Mouse (Mus musculus) CD4-positive, CD25-positive, alpha-beta regulatory T cell, adult 2 months (primary cell): ENCODE results near the gene Olfr446.

Experiments
- DNase-seq: peaks from one replicate; pipeline ENCODE4 v3.0.0-alpha.2; 2012; ENCODE audit warnings: low read depth, low spot score

Gene Olfr446

DNA sequence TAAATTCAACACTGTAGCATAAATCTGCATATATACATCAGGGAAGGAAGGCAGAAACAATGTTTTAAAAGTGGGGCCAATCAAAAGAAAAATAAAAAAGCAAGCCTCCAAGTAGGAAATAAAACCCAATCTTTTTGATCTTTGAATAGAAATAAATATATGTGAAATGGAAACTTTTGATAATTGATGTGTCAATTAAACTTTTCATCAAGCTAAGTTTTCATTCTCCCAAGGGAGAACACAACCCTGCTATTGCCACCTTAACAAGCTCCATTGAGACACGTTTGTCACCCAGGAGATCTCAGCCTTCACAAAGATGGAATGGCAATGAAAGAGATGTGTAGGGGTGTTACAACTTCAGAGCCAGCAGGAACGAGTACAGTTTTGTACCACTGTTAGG, at the start of gene Olfr446:
Gene Olfr446, plus strand, starts transcription at position 301 of the 400 bp plus-strand sequence.
- no peak for DNase-seq

DNA sequence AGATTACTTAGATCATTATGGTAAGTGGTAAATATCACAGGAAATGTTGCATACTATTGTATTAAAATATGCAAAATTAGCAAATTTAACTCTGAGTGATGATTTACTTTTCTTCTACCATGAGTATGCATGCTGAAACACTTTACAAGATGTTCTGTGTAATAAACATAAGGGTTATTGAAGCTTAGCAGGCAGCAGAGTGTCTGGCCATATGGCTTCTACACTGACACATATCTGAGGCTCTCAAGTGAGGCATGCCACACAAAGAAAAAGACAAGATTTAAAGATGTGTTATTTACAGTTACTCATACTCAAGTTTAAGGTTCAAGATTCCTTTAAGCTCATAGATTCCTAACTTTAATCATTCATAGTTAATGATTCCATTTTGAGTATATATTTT, 44.9 kb upstream of the Olfr446 start:
- no peak for DNase-seq

DNA sequence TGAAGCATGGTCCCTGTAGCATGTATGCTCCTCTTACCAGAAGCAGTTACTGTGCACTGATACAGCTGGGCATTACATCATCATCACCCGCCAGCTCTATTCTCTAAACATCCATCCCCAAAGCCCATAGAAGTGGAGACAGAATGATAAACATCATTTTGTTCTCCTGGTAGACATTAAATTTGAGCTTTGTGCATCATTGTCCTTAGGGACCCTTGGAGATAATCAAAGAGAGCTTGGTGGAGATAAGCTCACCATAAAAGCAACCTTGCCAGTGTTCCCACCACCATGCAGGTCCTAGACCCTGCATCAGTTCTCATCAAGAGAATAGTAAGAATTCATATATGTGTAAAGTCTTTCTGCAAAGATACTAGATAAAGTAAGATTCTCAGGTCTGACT, 31.0 kb upstream of the Olfr446 start, which contains the start of gene Olfr448:
Gene Olfr448, plus strand, starts transcription at position 301 of the 400 bp plus-strand sequence.
- DNase-seq: no peak

DNA sequence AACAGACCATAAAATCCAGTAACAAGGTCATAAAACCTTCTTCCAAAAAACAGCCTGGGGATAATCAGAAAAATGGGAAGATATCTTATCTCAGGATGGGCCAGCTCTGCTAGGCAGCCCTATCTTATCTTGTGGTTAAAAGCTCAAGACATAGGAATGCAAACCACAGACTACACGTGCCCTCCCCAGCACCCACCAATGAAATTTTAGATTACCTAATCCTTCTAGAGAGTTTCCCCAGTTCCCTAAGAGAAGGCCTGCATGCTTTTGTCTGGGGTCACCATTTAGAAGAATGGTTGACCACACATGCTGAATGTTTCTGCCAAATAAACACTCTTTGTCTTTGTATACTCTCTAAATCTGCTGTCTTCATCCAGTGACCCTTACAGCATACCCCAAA, 20.8 kb upstream of the Olfr446 start:
- no peak for DNase-seq

DNA sequence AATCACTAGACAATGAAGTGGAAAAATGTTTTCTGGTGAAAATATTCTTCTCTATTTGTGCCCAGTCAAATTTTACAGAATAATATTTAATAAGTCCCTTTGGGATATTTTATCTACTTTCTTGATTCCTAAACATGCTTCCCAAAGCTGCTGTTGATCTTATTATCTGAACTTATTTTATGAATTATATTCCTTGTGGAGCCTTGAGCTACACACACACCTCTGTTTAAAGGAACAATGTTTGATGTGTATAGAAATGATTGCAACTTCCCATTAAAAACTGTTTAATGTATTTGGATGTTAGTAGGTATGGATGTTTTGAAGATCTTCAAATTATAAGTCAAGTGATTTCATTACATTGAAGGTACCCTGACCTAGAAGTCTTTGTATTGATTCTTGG, 12.6 kb upstream of the Olfr446 start, which contains the start of gene Olfr447:
Gene Olfr447, plus strand, starts transcription at position 301 of the 400 bp plus-strand sequence.
- no peak for DNase-seq

DNA sequence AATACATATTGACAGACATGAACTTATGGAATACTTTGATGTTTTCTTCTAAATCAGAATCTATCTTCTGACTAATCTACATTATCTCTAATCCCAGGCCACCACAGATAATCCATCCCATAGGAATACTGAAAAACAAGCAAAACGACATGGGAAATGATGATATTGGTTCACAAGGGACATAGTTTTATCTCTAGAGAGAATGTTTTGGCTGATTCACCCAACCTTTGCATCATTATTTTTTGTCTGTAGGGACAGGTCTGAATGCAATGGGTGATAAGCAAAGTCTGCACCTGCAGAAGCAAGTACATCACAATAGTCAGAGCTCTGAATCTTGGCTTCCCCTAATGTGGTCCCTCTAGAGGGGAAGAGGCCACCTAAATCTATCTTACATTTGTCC, 27.6 kb downstream of the Olfr446 start, which contains the start of gene Olfr444:
Gene Olfr444, plus strand, starts transcription at position 301 of the 400 bp plus-strand sequence.
- no peak for DNase-seq

DNA sequence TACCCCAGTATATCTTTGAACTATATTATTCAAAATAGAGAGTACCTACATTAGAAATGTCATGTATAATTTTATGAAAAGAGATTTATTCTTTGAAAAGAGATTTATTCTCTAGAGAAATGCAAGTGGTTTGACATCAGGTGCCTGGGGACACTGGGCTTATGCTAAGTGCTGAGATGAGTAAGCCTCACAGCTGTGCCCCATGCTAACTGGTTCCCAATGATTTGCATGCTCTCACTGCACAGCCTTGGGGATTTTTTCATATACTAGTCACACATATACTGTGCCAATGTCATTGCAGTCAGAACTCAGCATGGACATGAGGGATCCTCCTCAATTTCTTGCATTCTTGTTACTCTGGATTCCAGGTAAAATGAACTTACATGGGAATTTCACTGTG, 59.2 kb downstream of the Olfr446 start:
- no peak for DNase-seq
